Mouse (Mus musculus) c-Kit-positive CD71-negative TER-119-negative erythroid progenitor cells, embryonic 14.5 days (primary cell): Measurements from ENCODE around the gene Mmp23.
A peak's percentile ranks its signal among the peaks of the same experiment; 100 is the strongest.
"Not testable (repeated sequence)": the region's sequence is repeated elsewhere in the genome, so short reads cannot be mapped to it uniquely, and the experiment has no call there.

Experiments
- DNase-seq: peaks from one replicate; pipeline ENCODE4 v3.0.0-alpha.2; 2013; ENCODE audit warnings: low read depth

Mmp23 gene

DNA sequence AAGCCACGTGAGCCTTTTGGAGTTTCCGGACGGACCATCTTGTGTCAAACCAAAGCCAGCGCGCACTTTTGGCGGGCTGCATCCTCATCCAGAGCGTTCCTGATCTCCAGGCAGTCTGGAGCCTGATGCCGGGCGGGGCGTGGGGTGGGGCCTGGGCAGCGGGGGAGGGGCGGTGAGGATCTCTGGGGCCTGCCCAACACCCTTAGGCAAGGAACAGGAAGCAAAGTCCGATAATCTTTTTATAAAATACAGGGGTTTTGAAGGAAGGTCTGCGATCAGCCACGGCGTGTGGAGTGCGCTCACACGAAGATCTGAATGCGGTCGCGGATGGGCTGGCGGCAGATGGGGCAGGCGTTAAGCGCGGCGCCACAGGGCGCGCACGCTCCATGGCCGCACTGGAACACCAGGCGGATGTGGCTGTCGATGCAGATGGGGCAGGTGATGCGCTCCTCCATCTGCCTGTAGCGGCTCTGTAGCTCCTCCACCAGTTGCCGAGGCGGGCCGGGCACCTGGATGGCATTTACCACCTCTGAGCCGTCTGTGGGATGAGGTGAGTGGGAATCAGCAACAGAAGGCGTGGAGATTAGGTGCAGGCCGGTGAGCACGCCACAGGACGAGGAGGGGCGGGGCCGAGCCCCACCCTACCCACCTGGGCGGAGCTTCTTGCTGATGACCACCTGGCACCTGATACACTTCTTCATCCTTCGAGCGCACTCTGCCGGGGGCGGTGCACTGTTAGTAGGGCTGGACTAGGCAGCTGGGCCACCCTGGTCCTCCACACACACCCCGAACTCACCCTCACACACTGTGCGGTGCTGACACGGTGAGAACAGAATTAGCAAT, 1.5 kb upstream of the Mmp23 start:
- DNase-seq: no peak

DNA sequence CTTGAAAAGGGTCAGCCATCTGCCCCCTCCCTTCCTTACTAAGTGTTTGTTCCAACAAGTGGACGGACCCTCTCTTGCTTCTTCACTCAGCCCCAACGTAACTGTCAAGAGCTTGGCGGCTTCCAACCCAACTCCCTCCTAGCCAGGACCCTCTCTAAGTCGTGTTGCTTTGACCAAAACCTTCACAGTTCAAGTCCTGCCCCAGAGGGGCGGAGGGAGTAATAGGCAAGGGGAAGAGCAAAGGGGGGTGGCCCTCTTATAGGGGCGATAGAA, 935 bp upstream of the Mmp23 start:
- DNase-seq: no peak

DNA sequence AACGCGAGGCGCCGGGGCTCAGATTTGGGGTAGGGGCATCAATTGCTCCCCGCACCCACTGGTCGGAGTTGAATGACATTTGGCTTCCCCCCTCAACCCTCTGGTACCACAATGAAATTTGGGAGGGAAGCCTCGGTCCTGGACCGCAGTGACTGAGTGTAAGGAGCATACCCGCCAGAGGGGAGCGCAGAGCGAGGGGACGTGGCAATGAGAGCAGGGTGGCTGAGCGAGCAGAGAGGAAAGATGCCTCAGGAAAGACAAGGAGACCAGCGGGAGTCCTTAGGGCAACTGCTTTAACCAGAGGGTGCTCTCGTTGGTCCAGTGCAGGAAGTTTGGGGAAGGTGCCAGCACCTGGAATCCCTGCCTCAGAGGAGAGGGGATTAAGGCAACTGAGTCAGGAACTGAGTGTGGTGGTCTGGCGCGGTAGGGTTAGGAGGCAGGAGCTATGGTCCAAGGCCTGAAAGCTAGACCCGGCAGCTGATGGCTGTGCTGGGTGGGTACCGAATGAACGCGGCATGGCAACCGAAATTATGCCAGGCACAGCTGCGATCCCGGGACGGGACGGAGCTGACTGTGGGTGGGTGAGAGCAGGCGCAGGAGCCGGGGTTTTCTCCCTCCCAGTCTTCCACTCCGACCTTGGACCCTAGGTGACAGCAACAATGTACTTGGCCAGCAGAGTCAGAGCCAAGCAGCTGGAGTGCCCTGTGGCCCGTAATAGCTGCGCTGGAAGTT, 433 bp upstream of the Mmp23 start:
- DNase-seq: no peak

DNA sequence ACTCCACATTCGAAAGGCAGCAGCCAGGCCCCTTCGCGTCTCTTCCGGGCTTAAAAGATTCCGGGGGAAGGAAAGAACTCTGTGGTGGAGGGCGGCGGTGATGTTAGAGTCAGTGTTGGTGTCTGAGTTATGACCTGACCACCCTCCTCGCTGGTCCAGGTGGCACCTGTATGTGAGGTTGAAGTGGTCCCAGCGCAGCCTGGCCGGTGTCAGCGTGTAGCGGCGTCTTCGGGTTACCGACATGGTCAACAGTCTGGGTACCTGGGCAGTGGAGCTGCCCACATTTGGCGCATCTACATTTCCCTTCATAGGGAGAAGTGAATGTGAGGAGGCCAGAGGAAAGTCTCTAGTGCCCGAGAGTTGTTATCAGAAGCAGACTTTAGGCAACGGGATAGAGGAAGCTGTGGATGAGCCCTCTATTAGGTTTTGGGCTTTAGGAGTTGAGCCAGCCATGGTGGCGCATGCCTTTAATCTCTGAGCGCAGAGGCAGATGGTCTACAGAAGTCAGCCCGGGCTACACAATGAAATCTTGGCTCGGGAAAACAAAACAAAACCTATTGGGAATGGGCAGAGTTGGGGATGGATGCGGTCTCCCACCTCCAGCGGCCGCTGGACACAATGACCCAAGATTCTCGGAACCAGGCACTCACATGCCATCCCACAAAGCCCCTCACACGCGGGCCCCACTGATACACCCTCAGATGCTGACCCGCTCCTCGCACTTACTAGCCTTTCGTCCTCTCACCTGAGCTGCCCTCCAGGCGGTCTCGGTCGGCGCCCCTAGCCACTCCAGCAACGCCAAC, 700 bp downstream of the Mmp23 start:
- no peak for DNase-seq

DNA sequence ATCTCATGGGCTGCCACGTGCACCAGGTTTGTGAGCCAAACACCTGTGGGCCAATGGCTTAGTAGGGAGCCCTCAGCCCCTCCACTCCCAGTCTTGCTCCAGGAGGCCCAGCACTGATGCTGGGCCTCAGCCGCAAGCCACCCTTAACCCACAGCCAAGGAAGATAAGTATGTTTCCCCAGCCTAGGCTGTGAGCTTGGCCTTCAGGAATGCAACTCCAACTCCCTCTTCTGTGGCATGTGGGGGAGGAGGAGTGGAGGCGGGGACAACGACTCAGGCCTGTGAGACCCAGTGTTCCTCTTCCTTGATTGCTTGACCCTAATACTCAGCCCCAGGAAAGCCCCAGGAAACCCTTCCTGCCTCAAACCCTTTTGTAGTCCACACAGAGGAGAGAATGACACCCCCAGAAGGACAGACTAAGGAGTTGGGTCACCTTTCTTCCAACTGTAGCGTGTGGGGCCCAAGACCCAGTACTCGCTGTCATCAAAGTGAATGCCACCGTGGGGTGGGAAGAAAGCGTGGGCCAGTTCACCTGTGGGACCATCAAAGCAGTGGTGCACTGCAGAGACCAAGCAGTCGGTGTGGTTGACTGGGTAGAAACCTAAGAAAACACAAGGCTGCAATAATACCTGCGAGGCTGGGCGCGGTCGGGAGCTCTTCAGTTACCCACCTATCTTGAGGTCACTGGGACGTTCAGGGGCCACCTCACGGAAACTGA, 1.5 kb downstream of the Mmp23 start:
- DNase-seq: no peak

DNA sequence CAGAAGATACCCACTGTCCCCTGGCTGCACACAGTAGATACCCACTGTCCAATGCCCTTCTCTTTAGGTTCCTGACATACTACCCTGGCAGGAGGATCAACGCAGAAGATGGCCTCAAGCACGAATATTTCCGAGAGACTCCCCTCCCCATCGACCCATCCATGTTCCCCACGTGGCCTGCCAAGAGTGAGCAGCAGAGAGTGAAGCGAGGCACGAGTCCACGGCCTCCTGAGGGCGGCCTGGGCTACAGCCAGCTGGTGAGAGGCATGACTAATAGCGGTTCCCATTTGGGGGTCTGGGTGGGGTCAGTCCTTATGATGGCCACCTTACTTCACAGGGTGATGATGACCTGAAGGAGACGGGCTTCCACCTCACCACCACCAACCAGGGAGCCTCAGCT, 3.8 kb downstream of the Mmp23 start:
- no peak for DNase-seq

DNA sequence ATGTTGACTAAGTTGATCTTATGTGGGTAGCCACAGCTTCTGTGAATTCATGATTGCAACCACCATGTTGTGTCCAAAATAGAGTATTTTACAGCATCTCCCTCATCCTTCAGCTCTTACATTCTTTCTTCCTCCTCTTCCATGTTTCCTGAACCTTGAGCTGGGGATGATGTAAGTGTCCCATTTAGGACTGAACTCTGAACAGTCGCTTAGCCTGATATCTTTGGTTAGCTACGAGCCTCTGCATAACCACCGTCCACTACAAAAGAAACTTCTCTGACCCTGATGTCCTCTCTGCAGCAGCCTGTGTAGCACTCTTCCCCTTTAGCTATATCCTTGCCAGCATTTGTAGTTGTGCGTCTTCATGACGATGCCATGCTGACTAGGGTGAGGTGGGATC, 7.5 kb downstream of the Mmp23 start:
- no peak for DNase-seq

DNA sequence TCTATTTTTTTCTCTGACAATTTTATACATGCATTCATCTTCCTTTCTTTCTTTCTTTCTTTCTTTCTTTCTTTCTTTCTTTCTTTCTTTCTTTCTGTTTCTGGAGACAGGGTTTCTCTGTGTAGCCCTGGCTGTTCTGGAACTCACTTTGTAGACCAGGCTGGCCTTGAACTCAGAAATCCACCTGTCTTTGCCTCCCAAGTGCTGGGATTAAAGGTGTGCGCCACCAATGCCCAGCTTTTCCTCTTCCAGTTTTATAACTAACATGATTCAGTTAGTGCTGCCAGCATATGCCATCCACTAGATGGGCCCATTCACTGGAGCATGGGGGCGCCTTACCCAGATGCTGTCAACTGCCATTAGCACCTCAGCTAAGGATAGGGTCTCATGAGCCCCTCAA, 7.9 kb downstream of the Mmp23 start, which contains the start of gene Gm10563:
Gm10563 (minus strand) TSS at position 101 of the 400 bp plus-strand sequence.
- DNase-seq: not testable (repeated sequence)

DNA sequence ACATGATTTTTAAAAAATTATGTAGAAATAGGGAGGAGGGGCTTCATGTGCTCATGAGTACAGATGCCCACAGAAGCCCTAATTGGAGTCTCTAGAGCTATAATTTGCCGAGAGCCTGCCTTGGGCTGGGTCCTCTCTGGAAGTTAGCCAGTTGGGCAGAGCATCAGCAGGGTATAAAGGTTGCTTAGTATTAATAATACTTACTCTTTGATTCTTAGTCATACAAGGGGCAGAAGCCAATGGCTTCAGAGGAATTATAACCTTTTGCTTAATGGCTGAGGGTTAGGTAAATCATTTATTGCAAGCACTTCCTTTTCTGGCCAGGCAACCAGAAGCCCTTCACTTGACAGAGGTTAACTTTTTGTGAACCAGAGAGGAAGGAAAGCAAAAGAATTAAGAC, 9.7 kb downstream of the Mmp23 start:
- DNase-seq: no peak

DNA sequence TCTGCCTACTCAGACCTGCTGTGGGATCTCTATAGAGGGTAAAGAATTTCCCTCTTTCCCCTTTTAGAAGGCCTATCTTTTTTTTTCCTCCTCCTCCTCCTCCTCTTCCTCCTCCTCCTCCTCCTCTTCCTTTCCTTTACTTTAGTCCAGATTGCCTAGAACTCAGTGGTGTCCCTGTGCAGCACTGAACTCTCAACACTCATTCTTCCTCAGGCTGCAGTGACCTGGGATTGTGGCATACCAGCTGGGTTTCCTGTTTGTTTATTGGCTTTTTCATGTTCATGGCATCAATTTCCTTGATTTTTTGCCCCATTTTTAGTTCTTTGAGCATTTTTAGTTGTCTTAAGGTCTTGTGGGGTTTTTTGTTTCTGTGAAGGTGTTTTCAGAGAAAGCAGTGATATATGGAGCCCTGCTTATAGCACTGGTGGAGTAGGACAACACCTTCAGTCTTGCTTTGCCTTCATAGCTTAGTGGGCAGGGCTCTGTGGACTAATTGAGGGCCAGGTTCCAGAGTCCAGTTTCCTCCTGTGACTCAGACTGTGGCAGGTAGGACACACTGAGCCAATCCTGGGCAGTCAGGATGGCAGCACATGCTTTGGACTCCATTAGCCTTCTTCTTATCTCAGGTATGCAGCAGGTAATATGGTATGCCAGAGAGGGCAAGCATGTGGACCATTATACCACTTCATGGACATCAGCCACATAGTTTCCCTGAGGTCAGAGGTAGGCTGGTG, 17.3 kb downstream of the Mmp23 start:
- no peak for DNase-seq

DNA sequence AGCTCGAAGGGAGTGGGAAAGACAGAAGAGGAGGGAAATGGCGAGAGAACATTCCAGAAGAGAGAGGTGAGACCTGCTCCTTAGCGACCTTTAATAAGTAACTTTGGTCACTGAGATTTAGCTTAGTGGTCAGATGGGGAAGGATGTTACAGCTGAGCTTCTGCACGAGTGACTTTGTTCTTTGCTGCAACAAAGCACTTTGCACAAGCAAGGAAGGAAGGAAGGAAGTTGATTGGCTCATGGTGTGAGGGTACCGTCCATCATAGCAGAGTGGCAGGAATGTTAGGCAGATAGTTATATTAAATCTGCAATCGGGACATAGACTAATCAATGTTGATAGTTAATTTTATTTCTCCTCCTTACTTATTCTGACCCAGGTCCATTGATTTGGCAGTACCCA, 22.9 kb downstream of the Mmp23 start:
- DNase-seq: no peak

DNA sequence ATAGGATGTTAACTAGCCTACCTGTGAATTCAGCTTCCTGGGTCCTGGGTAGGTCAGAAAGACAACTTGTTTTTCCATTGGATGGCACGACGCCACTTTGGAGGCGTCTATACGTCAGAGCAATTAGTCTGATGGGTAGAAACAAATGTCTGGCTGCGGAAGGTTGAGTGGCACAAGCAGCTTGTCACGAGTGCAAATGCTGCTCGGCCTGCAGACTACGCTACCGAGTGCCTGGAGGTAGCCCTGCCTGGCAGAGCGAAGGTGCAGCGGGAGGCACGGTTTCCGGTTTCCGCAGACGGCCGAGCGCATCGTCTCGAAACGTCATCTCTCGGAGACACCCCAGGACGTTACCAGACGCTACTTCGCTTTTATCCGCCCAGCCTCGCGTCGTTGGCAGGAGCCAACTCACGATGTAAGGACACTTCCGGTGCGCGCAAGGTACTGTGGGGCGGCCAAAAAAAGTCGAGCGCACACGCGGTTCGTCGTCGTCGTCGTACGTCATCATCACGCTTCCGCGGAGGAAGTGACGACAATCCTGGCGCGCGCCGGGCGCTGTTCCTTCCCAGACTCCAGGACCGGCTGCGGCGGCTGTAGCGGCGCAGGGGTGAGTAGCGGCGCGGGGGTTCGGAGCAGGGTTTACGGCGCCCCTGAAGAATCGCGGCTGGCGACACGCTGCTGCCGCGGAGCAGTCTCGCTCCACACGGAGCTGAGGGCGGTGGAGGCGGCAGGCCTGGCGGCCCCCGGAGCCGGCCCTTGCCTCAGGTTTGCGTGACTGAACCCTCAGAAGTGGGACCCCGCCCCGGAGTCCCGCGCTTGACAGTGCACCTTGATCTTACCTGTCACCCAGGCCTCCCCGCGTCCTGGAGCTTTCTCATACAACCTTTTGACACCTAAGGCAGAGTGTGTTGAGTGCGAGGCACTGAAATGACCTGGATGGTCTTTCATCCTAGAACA, 28.6 kb downstream of the Mmp23 start, which contains the start of gene Cdk11b:
Cdk11b (plus strand) TSS at position 517 of the 954 bp plus-strand sequence.
- DNase-seq: peak; percentile 98

DNA sequence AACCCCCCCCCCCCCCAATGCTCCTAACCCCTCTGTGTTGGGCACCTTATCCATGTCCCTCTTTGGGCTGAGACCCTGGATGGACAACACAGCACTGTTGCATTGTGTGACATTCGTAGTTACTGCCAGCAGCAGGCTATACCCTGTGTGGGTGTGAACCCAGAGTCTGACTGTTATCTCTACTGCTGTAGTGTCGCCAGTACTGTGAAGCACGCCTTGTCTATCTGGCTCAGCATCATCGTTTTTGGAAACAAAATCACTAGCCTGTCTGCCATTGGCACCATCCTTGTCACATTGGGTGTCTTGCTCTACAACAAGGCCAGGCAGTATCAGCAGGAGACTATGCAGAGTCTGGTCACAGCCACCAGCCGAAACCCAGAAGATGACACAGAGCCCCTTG, 34.9 kb downstream of the Mmp23 start:
- no peak for DNase-seq

DNA sequence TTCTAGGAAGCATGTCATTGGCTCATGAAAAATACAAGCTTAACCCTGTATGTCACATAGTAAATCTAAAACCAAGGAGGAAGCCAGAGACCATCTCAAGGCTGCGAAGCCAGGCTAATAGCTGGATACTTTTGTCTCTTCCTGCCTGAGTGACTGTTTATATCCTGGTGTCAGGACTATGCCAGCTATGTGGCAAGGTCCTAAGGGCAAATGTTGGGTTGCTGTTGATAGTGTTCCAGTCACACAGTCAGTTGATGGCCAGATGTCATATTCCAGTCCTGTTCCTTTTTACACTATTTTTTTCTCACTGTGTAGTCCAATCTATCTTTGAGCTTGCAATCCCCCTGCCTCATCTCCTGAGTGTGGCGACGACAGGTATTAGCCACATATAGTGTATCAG, 39.9 kb downstream of the Mmp23 start:
- DNase-seq: no peak

DNA sequence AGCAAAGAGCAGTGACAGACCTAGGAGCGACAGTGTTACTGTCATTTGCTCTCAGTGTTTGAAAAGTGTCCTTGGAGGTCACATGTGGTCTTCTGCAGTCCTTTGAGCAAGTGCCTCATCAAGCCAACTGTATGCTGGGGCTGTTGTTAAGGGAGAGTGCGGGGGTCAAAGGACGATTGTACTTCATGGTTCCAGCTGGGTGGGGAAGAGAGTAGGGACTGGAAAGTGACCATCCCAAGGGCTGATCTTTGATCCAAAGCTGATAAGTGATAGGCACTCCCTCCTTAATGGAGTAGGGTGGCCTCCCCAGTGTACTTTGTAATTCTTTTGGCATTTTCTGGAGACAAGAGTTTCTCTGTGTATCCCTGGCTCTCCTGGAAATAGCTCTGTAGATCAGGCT, 41.3 kb downstream of the Mmp23 start:
- DNase-seq: no peak

DNA sequence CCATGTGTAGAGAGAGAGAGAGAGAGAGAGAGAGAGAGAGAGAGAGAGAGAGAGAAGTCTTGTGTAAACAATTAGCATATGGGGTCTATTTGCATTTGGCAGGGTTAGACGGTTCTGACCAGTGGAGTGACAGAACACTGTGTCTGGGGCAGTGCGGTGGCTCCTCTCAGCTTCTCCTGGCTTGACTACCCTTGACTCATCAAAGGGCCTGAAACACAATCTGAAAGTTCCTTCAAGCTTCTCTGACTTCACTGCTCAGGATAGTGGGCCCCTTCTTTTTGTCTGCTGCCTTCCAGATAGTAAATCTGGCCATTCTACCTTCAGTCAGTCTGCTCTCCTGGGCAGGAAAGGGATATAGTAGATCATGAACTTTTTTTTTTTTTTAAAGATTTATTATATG, 46.4 kb downstream of the Mmp23 start:
- DNase-seq: no peak

DNA sequence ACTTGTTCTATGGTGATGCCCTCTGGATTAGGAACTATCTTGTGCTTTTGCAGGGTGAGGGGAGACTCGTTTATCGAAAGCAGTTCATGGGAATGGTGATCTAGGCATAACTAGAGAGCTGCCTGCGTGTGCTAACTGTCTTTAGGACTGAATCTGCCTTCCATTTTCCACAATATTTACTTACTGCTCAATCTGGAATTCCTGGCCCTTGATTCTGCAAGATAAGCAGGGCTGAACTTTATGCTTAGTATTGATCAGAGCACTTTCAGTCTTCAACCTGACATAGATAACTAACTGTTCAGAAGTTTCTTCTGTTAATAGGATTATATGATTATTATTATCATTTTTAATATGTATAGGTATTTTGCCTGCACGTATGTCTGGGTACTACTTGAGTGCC, 48.1 kb downstream of the Mmp23 start:
- no peak for DNase-seq

DNA sequence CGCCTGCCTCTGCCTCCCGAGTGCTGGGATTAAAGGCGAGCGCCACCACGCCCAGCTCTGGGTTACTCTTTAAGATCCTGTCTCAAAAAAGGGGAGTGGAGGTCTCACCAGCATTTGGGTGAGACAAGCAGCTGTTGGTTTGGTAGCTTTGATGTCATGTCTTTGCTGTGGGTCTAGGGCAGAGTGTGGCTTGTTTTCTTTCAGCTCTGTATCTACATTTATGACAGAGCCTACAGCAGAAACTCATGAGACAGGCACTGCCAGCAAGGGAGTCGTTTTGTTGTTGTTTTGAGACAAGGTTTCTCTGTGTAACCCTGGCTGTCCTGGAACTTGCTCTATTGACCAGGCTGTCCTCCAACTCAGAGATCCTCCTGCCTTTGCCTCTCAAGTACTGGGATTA, 49.4 kb downstream of the Mmp23 start:
- DNase-seq: no peak

DNA sequence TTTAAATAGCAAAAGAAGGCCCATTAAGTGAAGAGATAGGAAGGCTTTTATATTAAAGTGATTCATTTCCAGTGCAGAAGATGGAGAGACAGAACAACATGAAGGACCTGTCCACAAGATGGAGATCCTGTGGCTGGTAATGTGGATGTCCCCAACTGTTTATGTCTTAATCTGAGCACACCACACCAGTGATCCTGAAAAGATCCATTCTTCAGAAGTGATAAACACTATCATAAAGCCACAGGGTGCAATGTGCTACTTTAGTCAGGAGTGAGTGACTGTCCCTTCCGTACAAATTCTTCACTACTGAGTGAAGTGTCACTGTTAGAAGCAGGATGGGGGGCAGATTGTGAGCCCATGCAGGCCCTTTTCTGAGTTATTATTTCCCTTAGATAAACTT, 50.4 kb downstream of the Mmp23 start:
- no peak for DNase-seq

DNA sequence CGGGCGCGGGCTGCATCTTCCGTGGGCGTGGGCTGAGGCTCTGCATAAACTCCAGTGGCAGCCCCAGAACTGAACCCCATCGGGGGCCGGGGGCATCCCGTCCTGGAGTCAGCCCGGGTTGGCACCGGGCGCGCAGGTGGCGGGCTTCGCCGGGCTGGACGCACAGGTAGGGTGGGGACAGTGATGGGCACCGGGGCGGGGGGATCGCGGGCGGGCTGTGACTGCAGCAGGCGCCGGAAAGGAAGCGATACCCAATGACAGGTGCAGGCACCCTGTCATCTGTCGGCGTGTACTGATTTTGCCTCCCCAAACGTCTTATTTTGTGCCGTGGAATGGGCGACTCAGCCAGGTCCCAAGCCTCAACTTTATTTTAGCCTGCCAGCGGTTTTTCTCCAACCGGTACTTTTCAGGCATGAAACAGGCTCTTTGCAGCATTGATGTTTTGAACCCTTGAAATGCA, 51.2 kb downstream of the Mmp23 start:
- no peak for DNase-seq
